Mouse (Mus musculus): ENCODE measurements at regions not wholly inside any gene's neighbourhood (a gene's known extent, or its start where the extent isn't known, plus 50 kb on each side); places are given as distances from the start of the nearest gene placed in this dataset.
A peak's percentile ranks its signal among the peaks of the same experiment; 100 is the strongest.

GRCm38 (mm10) chr1:138707913-138708312 lies 88.0 kb upstream of the Nek7 start:
- Histone ChIP-seq H3K9me3 (ENCODE audit: control insufficient read depth, low read length) (no peaks in the 10 kb centered on the region), H3K27ac (replicated peaks) (no peak overlapping the region), H3K9ac (ENCODE audit: low read length) (no peak overlapping the region), H3K36me3 (ENCODE audit: control insufficient read depth, insufficient read depth, low read length) (no peaks in the 10 kb centered on the region), H3K4me1 (replicated peaks; ENCODE audit: control insufficient read depth, insufficient read depth) (no peaks in the 10 kb centered on the region), H3K27me3 (ENCODE audit: control insufficient read depth, insufficient read depth, low read length) (no peaks in the 10 kb centered on the region), H3K4me2 (replicated peaks; ENCODE audit: low read depth) (no peak overlapping the region), H3K4me3 (ENCODE audit: low read depth, low read length) (no peak overlapping the region)
- TF ChIP-seq CTCF (IDR thresholded peaks at IDR 0.05; ENCODE audit: low read depth) = no peak
- TF ChIP-seq EP300 (optimal IDR thresholded peaks at IDR 0.05) = no peak
- WGBS = 70% methylated on average over 3 of the region's 3 CpGs
- ATAC-seq (ENCODE audit: low FRiP score, low TSS enrichment) (no peak), DNase-seq (ENCODE audit: low spot score) (no peak)

- TF ChIP-seq CTCF (IDR thresholded peaks at IDR 0.05; ENCODE audit: low read depth) (peak; percentile 60), EP300 (optimal IDR thresholded peaks at IDR 0.05) (no peak)
- H3K4me2 ChIP-seq (replicated peaks; ENCODE audit: low read depth) = no peak overlapping the region
- no peaks in the 10 kb centered on the region for H3K27me3 ChIP-seq (ENCODE audit: control insufficient read depth, insufficient read depth, low read length)
- DNase-seq (ENCODE audit: low spot score) (no peak), ATAC-seq (ENCODE audit: low FRiP score, low TSS enrichment) (no peak)
- WGBS = 48% methylated on average over 5 of the region's 5 CpGs
- H3K36me3 ChIP-seq (ENCODE audit: control insufficient read depth, insufficient read depth, low read length) = no peaks in the 10 kb centered on the region
- no peaks in the 10 kb centered on the region for H3K9me3 ChIP-seq (ENCODE audit: control insufficient read depth, low read length)
- no peak overlapping the region for H3K27ac ChIP-seq (replicated peaks)
- H3K4me3 ChIP-seq (ENCODE audit: low read depth, low read length) = no peak overlapping the region
- H3K4me1 ChIP-seq (replicated peaks; ENCODE audit: control insufficient read depth, insufficient read depth) = no peaks in the 10 kb centered on the region
- H3K9ac ChIP-seq (ENCODE audit: low read length) = no peak overlapping the region
These were observed 83.3 kb upstream of the Nek7 start for GRCm38 (mm10) chr1:138703291-138703690.

GRCm38 (mm10) chr1:138689234-138689633 lies 69.3 kb upstream of the Nek7 start:
- Histone ChIP-seq H3K4me1 (replicated peaks; ENCODE audit: control insufficient read depth, insufficient read depth) (no peaks in the 10 kb centered on the region), H3K9me3 (ENCODE audit: control insufficient read depth, low read length) (no peaks in the 10 kb centered on the region), H3K4me3 (ENCODE audit: low read depth, low read length) (no peak overlapping the region), H3K4me2 (replicated peaks; ENCODE audit: low read depth) (no peak overlapping the region), H3K27ac (replicated peaks) (no peak overlapping the region), H3K27me3 (ENCODE audit: control insufficient read depth, insufficient read depth, low read length) (no peaks in the 10 kb centered on the region; the same call in 1 of the 2 replicates), H3K36me3 (ENCODE audit: control insufficient read depth, insufficient read depth, low read length) (no peaks in the 10 kb centered on the region), H3K9ac (ENCODE audit: low read length) (no peak overlapping the region)
- DNase-seq (ENCODE audit: low spot score) (no peak), ATAC-seq (ENCODE audit: low FRiP score, low TSS enrichment) (no peak)
- 88% methylated on average over 6 of the region's 6 CpGs for WGBS
- TF ChIP-seq CTCF (IDR thresholded peaks at IDR 0.05; ENCODE audit: low read depth) (no peak), EP300 (optimal IDR thresholded peaks at IDR 0.05) (no peak)

- DNase-seq (ENCODE audit: low spot score) (no peak), ATAC-seq (ENCODE audit: low FRiP score, low TSS enrichment) (no peak)
- H3K36me3 ChIP-seq (ENCODE audit: control insufficient read depth, insufficient read depth, low read length) = no peaks in the 10 kb centered on the region
- no peak overlapping the region for H3K9ac ChIP-seq (ENCODE audit: low read length)
- WGBS = 50% methylated on average over 5 of the region's 5 CpGs
- no peaks in the 10 kb centered on the region; the same call in 1 of the 2 replicates for H3K27me3 ChIP-seq (ENCODE audit: control insufficient read depth, insufficient read depth, low read length)
- H3K27ac ChIP-seq (replicated peaks) = no peak overlapping the region
- no peaks in the 10 kb centered on the region for H3K4me1 ChIP-seq (replicated peaks; ENCODE audit: control insufficient read depth, insufficient read depth)
- H3K9me3 ChIP-seq (ENCODE audit: control insufficient read depth, low read length) = no peaks in the 10 kb centered on the region
- no peak overlapping the region for H3K4me2 ChIP-seq (replicated peaks; ENCODE audit: low read depth)
- TF ChIP-seq CTCF (IDR thresholded peaks at IDR 0.05; ENCODE audit: low read depth) (no peak), EP300 (optimal IDR thresholded peaks at IDR 0.05) (no peak)
- H3K4me3 ChIP-seq (ENCODE audit: low read depth, low read length) = no peak overlapping the region
These were observed 66.8 kb upstream of the Nek7 start for GRCm38 (mm10) chr1:138686746-138687145.

GRCm38 (mm10) chr1:138683711-138684110 lies 63.8 kb upstream of the Nek7 start:
- no peak for DNase-seq (ENCODE audit: low spot score)
- no peak overlapping the region for H3K4me3 ChIP-seq (ENCODE audit: low read depth, low read length)

GRCm38 (mm10) chr1:138681970-138682369 lies 62.0 kb upstream of the Nek7 start:
- H3K27me3 ChIP-seq (ENCODE audit: control insufficient read depth, insufficient read depth, low read length) = no peaks in the 10 kb centered on the region
- H3K4me1 ChIP-seq (replicated peaks; ENCODE audit: control insufficient read depth, insufficient read depth) = no peaks in the 10 kb centered on the region
- H3K36me3 ChIP-seq (ENCODE audit: control insufficient read depth, insufficient read depth, low read length) = no peaks in the 10 kb centered on the region
- H3K4me2 ChIP-seq (replicated peaks; ENCODE audit: low read depth) = no peak overlapping the region
- no peak overlapping the region for H3K4me3 ChIP-seq (ENCODE audit: low read depth, low read length)
- no peak for TF ChIP-seq EP300 (optimal IDR thresholded peaks at IDR 0.05)
- no peak for TF ChIP-seq CTCF (IDR thresholded peaks at IDR 0.05; ENCODE audit: low read depth)
- no peaks in the 10 kb centered on the region for H3K9me3 ChIP-seq (ENCODE audit: control insufficient read depth, low read length)
- 62% methylated on average over 4 of the region's 4 CpGs for WGBS
- ATAC-seq (ENCODE audit: low FRiP score, low TSS enrichment) (no peak), DNase-seq (ENCODE audit: low spot score) (no peak)
- H3K27ac ChIP-seq (replicated peaks) = no peak overlapping the region
- H3K9ac ChIP-seq (ENCODE audit: low read length) = no peak overlapping the region

More at GRCm38 (mm10) chr1:138683711-138684110, 63.8 kb upstream of the Nek7 start:
- Histone ChIP-seq H3K27ac (replicated peaks) (no peak overlapping the region), H3K36me3 (ENCODE audit: control insufficient read depth, insufficient read depth, low read length) (no peaks in the 10 kb centered on the region), H3K4me1 (replicated peaks; ENCODE audit: control insufficient read depth, insufficient read depth) (no peaks in the 10 kb centered on the region), H3K4me2 (replicated peaks; ENCODE audit: low read depth) (no peak overlapping the region), H3K9ac (ENCODE audit: low read length) (no peak overlapping the region), H3K9me3 (ENCODE audit: control insufficient read depth, low read length) (no peaks in the 10 kb centered on the region), H3K27me3 (ENCODE audit: control insufficient read depth, insufficient read depth, low read length) (no peaks in the 10 kb centered on the region)
- TF ChIP-seq EP300 (optimal IDR thresholded peaks at IDR 0.05) = no peak
- no peak for TF ChIP-seq CTCF (IDR thresholded peaks at IDR 0.05; ENCODE audit: low read depth)
- 82% methylated on average over 10 of the region's 10 CpGs for whole genome bisulfite sequencing
- ATAC-seq (ENCODE audit: low FRiP score, low TSS enrichment) = no peak
